Mouse (Mus musculus) neural tube, embryonic 10.5 days (tissue): Measurements from ENCODE around the gene Rasip1.

Experiments used
- DNase-seq: peaks from one replicate; pipeline ENCODE4 v3.0.0-alpha.2; 2017; ENCODE audit warnings: low spot score; ENCODE audit errors: extremely low spot score

The Rasip1 gene

GRCm38 (mm10) chr7:45627261-45627660 lies at the start of gene Rasip1:
Gene Rasip1 (plus strand): TSS chr7:45627488.
- DNase-seq = no peak

- no peak for DNase-seq
These were observed 41.4 kb upstream of the Rasip1 start for GRCm38 (mm10) chr7:45585923-45586322.

- no peak for DNase-seq
These were observed 39.4 kb upstream of the Rasip1 start for GRCm38 (mm10) chr7:45587631-45588592.

GRCm38 (mm10) chr7:45589173-45589572 lies 38.1 kb upstream of the Rasip1 start:
- peak; percentile 87 for DNase-seq

GRCm38 (mm10) chr7:45589898-45590297 lies 37.4 kb upstream of the Rasip1 start:
- no peak for DNase-seq

- DNase-seq = no peak
These were observed 36.4 kb upstream of the Rasip1 start for GRCm38 (mm10) chr7:45590874-45591273.

- DNase-seq = no peak
These were observed 35.4 kb upstream of the Rasip1 start for GRCm38 (mm10) chr7:45591880-45592279.

GRCm38 (mm10) chr7:45593118-45593815 lies 34.0 kb upstream of the Rasip1 start:
- DNase-seq = peak; percentile 60

- DNase-seq = no peak
These were observed 32.1 kb upstream of the Rasip1 start for GRCm38 (mm10) chr7:45595176-45595575.

GRCm38 (mm10) chr7:45596107-45596506 lies 31.2 kb upstream of the Rasip1 start:
- DNase-seq = no peak

- DNase-seq = no peak
These were observed 30.3 kb upstream of the Rasip1 start for GRCm38 (mm10) chr7:45597013-45597412.

GRCm38 (mm10) chr7:45597527-45597926 lies 29.8 kb upstream of the Rasip1 start:
- no peak for DNase-seq

- no peak for DNase-seq
These were observed 28.1 kb upstream of the Rasip1 start for GRCm38 (mm10) chr7:45598960-45599879.

GRCm38 (mm10) chr7:45605704-45606289 lies 21.5 kb upstream of the Rasip1 start:
- no peak for DNase-seq

GRCm38 (mm10) chr7:45609511-45609910 lies 17.8 kb upstream of the Rasip1 start:
- no peak for DNase-seq

GRCm38 (mm10) chr7:45616277-45616676 lies 11.0 kb upstream of the Rasip1 start:
- no peak for DNase-seq

- no peak for DNase-seq
These were observed 10.1 kb upstream of the Rasip1 start, which contains the start of gene Fut1 for GRCm38 (mm10) chr7:45617042-45617695. Gene Fut1 (plus strand): TSS chr7:45617289.

GRCm38 (mm10) chr7:45618316-45618715 lies 9.0 kb upstream of the Rasip1 start:
- no peak for DNase-seq

- DNase-seq = no peak
These were observed 7.7 kb upstream of the Rasip1 start for GRCm38 (mm10) chr7:45619592-45619991.

GRCm38 (mm10) chr7:45621443-45621842 lies 5.8 kb upstream of the Rasip1 start, which contains the start of gene Izumo1:
Gene Izumo1 (plus strand): TSS chr7:45621811.
- DNase-seq = no peak
